Mouse (Mus musculus): Measurements from ENCODE around the gene Hoxd11.

The Hoxd11 gene

GRCm38 (mm10) chr2:74661685-74662084 lies 17.7 kb upstream of the Hoxd11 start:
- in situ Hi-C loops (cut with MboI, MseI) = loop anchor here (5.0 to 25.0 kb wide), 4 partner anchors 84 to 1074 kb away; partner anchors contain the start of genes Chrna1 (in 1 of the 2) and Lnpk (in 1 of the 2)

GRCm38 (mm10) chr2:74663291-74663925 lies 15.9 kb upstream of the Hoxd11 start:
- in situ Hi-C loops (cut with MboI, MseI) = loop anchor here (5.0 to 25.0 kb wide), 4 partner anchors 86 to 1076 kb away; partner anchors contain the start of genes Chrna1 (in 1 of the 2) and Lnpk (in 1 of the 2)

- in situ Hi-C loops (cut with MboI, MseI) = loop anchor here in 1 of 2 experiments (5.0 to 25.0 kb wide), 2 partner anchors 604 to 1079 kb away; partner anchors contain the start of gene Chrna1
These were observed 12.9 kb upstream of the Hoxd11 start for GRCm38 (mm10) chr2:74666411-74666810.

GRCm38 (mm10) chr2:74667191-74667841 lies 12.0 kb upstream of the Hoxd11 start:
- in situ Hi-C loops (cut with MboI, MseI) = loop anchor here in 1 of 2 experiments (5.0 to 25.0 kb wide), 2 partner anchors 605 to 1080 kb away; partner anchors contain the start of gene Chrna1

- in situ Hi-C loops (cut with MboI, MseI) = loop anchor here in 1 of 2 experiments (5.0 to 25.0 kb wide), 2 partner anchors 606 to 1081 kb away; partner anchors contain the start of gene Chrna1
These were observed 11.5 kb upstream of the Hoxd11 start, which contains the start of gene Hoxd13 for GRCm38 (mm10) chr2:74667842-74668357. Gene Hoxd13 (plus strand): TSS chr2:74668310.

GRCm38 (mm10) chr2:74668370-74669229 lies 10.8 kb upstream of the Hoxd11 start:
- in situ Hi-C loops (cut with MboI, MseI) = loop anchor here in 1 of 2 experiments (5.0 to 25.0 kb wide), 2 partner anchors 606 to 1081 kb away; partner anchors contain the start of gene Chrna1

GRCm38 (mm10) chr2:74669230-74669578 lies 10.2 kb upstream of the Hoxd11 start:
- in situ Hi-C loops (cut with MboI, MseI) = loop anchor here in 1 of 2 experiments (5.0 to 25.0 kb wide), 2 partner anchors 607 to 1082 kb away; partner anchors contain the start of gene Chrna1

GRCm38 (mm10) chr2:74669650-74670235 lies 9.6 kb upstream of the Hoxd11 start:
- in situ Hi-C loops (cut with MboI, MseI) = loop anchor here (5.0 to 25.0 kb wide), 4 partner anchors 365 to 1082 kb away; partner anchors contain the start of gene Chrna1 (in 1 of the 2)

GRCm38 (mm10) chr2:74670632-74671188 lies 8.6 kb upstream of the Hoxd11 start:
- in situ Hi-C loops (cut with MboI, MseI) = loop anchor here (10.0 to 25.0 kb wide), 3 partner anchors 366 to 1083 kb away; partner anchors contain the start of gene Chrna1 (in 1 of the 2)

- in situ Hi-C loops (cut with MboI, MseI) = loop anchor here (10.0 to 25.0 kb wide), 3 partner anchors 367 to 1085 kb away; partner anchors contain the start of gene Chrna1 (in 1 of the 2)
These were observed 7.5 kb upstream of the Hoxd11 start for GRCm38 (mm10) chr2:74671847-74672246.

GRCm38 (mm10) chr2:74672481-74673362 lies 6.6 kb upstream of the Hoxd11 start:
- in situ Hi-C loops (cut with MboI, MseI) = loop anchor here (10.0 to 25.0 kb wide), 3 partner anchors 368 to 1085 kb away; partner anchors contain the start of gene Chrna1 (in 1 of the 2)

GRCm38 (mm10) chr2:74673835-74674425 lies 5.4 kb upstream of the Hoxd11 start:
- in situ Hi-C loops (cut with MboI, MseI) = loop anchor here (10.0 to 25.0 kb wide), 3 partner anchors 369 to 1087 kb away; partner anchors contain the start of gene Chrna1 (in 1 of the 2)

GRCm38 (mm10) chr2:74674881-74675665 lies 4.3 kb upstream of the Hoxd11 start, which contains the start of gene Hoxd12:
Gene Hoxd12 (plus strand): TSS chr2:74675013.
- in situ Hi-C loops (cut with MboI, MseI) = loop anchor here (5.0 to 25.0 kb wide), 4 partner anchors 370 to 1103 kb away; partner anchors contain the start of gene Chrna1 (in 1 of the 2)

GRCm38 (mm10) chr2:74675666-74676282 lies 3.6 kb upstream of the Hoxd11 start:
- in situ Hi-C loops (cut with MboI, MseI) = loop anchor here (5.0 to 10.0 kb wide), 3 partner anchors 371 to 1103 kb away; no protein-coding TSS in a partner anchor

- in situ Hi-C loops (cut with MboI, MseI) = loop anchor here (5.0 to 10.0 kb wide), 3 partner anchors 372 to 1104 kb away; no protein-coding TSS in a partner anchor
These were observed 2.8 kb upstream of the Hoxd11 start for GRCm38 (mm10) chr2:74676376-74677052.

- in situ Hi-C loops (cut with MboI, MseI) = loop anchor here (5.0 to 10.0 kb wide), 3 partner anchors 372 to 1105 kb away; no protein-coding TSS in a partner anchor
These were observed 2.3 kb upstream of the Hoxd11 start for GRCm38 (mm10) chr2:74677106-74677505.
